Mouse (Mus musculus) monocyte, adult 5-6 weeks (primary cell): Measurements from ENCODE around the gene Gm20661. TPM values are rescaled to one million over a fixed set of nuclear protein-coding genes. Genes with fewer than 3 reads are reported as not detected.
"Not testable (repeated sequence)": the region's sequence is repeated elsewhere in the genome, so short reads cannot be mapped to it uniquely, and the experiment has no call there.

Experiments
- ATAC-seq: fragments of 153-309, 156-312 bp; replicated peaks from 2 replicates; pipeline ENCODE4 v1.8.0; 2017; ENCODE audit warnings: mild to moderate bottlenecking; ENCODE audit not compliant: low TSS enrichment, insufficient number of reproducible peaks, severe bottlenecking, poor library complexity, low FRiP score
- total RNA-seq: library from RNA; stranded (forward); fragments of 200-1000, 200-491, 200-594 nt; gene quantifications from 3 replicates; pipeline ENCODE4 v1.2.3, GENCODE M21; 2017

Gene Gm20661
- total RNA-seq, 1 experiment from 2014 or later = not detected

DNA sequence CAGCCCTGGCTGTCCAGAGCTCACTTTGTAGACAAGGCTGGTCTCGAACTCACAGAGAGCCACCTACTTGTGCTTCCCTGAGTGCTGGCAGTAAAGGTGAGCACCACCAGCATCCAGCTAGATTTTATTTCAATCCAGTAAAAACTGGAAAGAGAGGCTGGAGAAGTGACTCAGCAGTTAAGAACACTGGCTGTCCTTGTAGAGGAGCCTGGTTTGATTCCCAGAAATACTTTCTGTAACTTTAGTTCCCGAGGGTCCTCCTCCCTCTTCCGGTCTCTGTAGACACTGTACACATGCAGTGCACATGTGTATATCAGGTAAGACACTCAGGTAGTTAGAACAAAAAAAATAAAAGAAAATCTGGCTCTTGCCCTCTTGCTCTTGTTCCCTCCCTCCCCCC, 5.1 kb downstream of the Gm20661 start:
- ATAC-seq = no peak

DNA sequence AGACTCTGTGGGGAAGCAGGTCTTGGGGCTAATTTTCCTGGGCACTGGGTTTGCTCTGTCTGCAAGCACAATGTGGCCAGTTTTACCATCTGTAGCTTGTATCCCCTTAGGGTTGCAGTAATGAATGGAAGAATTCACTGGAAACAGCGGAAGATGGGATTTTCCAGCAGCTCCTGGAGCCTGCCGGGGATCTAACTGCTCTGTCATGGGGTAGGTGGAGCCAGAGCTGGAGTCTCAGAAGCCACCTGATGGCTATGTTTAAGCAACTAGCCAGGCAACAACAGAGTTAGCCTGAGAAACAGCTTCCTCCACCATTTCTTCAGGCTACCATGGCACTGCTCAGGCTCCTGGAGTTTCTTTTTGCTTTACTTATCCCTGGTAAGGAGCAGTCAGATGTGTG, 9.3 kb downstream of the Gm20661 start, which contains the start of gene Cdhr4:
Gene Cdhr4, plus strand, starts transcription at position 301 of the 400 bp plus-strand sequence.
- ATAC-seq = no peak

DNA sequence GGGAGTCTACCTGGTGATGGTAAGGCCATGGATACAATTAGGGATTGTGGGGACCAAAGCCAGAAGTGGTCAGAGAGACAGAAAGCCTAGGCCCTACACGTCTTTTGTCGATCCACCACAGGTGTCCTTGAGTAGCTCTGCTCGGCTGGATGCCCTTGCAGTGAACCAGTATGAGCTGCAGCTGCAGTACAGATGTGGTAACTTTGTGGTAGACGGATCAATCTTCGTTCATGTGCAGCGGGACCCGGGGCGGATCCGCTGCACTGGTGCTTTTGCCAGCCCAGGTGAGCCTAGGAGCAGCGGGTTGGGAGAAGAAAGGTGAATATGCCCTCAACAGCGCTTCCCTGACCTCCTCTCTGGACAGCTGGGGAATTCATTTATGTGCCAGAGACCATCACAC, 10.2 kb downstream of the Gm20661 start:
- ATAC-seq = no peak

DNA sequence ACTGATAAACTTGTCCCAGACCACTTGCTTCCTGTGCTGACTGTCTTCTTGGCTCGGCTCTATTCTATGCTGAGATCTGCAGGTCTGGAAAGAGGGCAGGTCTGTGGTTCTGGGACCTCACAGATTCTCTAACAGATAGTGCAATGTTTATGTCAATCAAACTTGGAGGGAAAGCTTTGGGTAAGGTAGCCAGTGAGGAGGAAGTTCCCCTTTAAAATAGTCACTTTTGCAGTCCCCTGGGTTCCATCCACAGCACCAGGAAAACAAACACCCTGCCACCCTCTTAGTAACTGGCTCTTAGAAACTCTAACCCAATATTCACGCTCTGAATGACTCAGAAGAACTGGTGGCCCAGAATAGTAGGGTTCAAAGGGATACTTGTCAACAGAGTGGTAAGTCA, 11.6 kb downstream of the Gm20661 start:
- no peak for ATAC-seq

DNA sequence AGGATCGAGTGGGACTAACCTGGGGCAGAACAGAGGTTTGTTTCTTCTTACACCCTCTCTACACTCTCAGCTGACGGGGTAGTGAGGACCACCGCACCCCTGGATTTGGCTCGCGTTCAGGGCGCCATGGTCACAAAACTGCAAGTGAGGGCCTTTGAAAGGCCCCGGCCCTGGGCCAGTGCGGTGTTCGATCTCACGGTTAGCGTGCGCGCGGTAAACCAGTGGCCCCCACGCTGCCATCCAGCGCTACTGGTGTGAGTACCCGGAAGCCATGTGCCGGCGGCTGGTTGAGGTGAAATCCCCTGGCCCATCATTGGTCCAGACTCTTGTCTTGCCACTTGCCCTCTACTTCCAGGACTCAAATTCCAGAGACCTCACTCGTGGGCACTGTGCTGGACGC, 12.7 kb downstream of the Gm20661 start:
- ATAC-seq = no peak

DNA sequence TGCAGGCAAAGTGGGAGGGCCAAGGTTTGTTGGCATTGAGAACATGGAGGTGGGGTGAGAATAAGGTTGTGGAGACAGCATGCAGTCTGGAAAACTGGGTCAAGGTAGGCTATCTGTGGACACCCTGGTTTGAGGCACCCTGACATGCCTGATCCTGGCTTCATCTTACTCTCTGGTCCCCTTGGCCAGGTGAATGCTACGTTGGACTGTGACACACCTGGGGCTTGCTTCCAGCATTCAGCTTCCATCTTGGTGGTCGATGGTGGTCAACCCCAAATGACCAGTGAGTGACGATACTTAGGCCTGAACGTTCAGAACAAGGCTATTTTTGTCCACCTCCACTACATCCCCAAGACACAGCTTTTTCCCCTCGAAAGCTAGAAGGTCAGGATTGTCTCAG, 13.2 kb downstream of the Gm20661 start, which contains the start of gene Gm20662:
Gene Gm20662, plus strand, starts transcription at position 301 of the 400 bp plus-strand sequence.
- no peak for ATAC-seq

DNA sequence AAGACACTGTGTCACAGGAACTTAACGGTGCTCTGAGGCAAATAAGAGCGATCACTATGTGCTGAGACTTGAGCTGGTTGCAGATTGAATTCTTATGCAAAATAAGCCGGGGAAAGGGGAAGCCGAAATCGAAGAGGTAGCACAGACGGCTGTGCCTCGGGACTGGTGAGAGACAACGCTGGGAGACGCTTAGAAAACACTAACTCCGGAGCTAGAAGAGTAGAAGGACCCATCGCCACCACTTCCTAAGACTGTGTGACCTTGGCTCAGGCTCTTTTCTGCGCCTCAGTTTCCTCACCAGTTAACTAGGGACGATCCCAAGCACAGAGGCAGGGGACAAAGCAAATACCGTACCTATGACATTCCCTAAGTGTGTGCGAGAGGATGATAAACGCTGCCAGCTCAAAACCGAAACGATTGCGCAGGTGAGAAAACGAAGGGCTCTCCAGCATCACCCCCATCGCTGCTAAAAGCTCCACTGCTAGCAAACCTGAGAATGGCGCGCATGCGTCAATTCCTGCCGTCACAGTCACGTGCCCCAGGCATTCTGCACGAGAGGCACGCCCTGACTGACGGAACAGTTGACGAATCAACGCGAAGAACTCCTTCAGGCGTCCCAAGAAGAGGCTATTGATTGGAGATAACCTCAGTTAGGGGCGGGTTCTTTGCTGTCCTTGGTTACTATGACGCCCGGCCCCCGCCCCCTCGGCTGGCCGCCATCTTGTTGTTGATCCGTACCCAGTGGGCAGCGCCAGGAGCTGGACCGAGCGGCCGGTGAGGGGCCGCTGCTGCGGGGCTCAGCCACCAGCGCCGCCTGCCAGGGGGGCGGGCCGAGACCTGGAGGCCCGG, 19.3 kb downstream of the Gm20661 start, which contains the start of gene Ip6k1:
Gene Ip6k1, plus strand, starts transcription at position 580 of the 849 bp plus-strand sequence.
- peak; percentile 100 for ATAC-seq

DNA sequence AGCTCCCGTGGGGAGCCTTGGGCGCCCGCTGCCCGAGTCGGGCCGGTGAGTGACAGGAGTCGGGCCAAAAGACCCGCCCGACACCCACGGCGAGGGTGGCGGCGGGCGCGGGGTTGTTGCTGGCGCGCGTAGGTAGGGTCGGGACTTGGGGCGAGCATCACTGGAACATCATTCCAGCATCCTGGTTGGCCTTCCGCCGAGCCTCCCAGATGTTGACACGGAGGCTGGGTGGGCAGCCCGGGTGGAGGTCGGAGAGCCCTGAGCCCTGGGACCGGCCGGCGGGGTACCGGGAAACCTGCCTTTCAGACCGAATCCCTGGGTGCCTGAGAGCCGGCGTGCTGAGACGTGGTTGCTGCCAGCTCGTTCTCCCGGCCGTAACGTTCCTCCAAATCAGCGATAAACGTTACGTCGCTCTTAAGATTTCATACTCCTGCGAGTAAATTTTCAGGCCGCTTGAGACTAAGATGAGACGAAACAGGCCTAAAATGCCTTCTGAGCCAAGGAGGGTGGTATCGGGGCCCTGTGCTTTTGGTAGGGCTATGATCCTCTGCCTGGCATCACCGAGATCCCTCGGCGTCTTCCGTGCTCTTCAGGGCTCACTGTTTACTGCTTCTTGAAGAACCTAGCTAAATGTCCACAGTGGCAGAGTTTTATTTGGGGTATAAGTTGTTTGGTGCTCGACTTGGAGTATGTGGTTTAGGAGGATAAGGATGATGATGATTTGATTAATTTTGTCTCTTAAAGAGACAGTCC, 20.1 kb downstream of the Gm20661 start:
- no peak for ATAC-seq

DNA sequence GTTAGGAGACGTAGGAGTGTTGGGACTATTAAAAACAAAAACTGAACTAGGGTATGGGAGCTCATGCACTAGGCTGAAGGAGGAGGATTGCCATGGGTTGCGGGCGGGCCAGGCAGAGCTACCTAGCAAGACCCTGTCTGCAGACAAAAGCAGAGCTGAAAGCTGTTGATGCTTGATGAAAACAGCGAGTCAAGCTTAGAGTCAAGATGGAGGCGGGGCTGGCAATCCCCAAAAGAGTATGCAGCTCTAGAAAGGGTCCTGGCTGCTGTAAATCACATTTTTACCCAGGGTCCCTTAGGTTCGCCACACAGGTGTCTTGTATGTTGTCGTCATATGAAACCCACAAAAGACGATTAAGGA, 20.7 kb downstream of the Gm20661 start:
- ATAC-seq = no peak

DNA sequence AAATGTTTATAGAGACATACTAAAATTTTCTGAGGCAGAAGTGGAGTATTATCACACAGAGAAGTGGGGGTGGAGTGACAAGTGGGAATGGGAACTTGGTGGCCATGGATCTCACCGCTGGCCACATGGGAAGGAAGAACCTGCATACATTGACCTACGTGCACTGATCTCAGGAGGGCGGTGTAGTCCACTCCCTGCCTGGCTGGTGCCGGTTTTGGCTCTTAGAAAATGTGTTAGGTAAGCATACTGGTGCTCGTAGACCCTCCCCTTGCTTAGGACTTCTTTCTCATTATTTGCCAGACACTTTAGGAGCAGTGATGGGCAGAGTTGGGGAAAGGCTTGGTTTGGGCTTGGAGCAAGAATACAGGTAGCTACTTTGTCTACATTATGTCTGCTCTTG, 25.2 kb downstream of the Gm20661 start:
- ATAC-seq = no peak

DNA sequence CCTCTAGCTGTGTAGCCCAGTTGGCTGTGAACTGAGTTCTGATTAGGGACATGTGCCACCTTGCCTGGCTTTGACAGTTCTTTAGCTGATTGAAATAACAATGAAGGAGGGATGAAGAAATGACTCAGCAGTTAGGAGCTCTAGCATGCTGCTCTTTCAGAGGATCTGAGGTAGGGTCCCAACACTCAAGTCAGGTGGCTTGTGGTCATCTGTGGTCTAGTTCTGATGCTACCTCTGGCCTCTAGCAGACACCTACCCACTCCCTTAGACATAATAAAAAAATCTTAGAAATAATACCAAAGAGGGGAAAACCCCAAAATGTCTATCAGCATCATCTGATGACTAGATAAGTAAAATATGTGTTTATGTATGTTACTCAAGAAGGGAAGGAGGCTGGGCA, 27.5 kb downstream of the Gm20661 start:
- ATAC-seq = no peak

DNA sequence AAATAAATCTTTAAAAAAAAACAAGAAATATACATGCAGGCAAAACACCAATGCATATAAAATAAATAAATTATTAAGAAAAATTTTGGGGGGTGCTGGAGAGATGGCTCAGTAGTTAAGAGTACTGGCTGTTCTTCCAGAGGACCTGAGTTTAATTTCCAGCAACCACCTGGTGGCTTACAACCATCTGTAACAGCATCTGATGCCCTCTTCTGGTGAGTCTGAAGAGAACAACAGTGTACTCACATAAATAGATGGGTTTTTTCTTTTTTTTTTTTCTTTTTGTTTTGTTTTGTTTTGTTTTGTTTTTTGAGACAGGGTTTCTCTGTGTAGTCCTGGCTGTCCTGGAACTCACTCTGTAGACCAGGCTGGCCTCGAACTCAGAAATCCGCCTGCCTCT, 30.7 kb downstream of the Gm20661 start:
- not testable (repeated sequence) for ATAC-seq

DNA sequence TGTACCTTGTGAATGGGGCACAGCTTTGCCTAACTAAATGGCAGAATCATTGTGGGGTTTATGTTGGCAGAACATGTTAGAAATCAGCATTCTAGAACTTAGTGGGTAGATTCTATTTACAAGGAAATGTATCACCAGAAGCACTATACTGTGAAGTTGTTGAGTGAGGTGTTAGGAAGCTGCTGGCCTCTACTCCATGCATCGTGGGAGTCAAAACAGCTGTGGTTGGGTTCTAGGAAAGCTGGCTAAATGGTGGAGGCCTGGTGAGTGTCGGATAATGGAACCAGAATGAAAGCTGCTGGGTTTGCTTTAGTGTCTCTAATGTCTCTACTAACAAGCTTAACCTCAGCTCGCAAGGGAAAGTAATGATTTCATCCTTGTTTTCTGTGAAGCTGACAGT, 34.3 kb downstream of the Gm20661 start:
- ATAC-seq = no peak

DNA sequence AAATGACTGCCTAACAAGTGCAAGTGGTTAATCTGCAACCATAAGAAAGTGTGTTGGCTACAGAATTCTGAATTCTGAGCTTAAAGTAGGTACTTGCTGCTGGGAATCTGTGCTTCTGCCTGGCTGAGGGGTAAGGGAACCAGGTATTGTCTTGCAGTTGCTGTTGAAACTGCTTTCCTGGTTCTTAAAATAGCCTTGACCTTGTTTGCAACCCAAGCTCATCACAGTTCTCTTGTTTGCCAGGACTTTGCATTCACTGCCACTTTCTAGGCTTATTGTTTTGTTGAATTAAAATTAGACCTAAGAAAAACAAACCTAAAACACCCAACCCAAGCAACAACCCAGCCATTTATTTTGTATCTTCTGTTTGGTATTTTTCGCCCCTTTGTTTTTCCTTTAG, 37.9 kb downstream of the Gm20661 start:
- no peak for ATAC-seq

DNA sequence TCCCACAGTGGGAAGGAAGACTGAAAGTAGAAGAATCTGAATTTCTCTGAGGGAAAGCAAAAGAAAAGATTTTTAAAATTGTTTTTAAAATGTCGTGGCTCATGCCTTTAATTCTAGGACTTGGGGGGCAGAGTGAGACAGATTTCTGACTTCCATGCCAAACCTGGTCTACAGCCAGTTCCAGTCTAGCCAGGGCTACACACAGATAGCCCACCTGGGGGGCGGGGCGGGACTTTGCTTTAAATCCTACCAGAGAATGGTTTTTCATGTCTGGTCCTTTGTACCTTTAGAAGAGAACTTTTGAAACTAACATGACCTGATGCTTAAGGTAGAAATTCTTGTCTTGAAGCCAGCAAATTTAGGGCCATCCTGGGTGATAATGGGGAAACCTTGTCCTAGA, 40.4 kb downstream of the Gm20661 start:
- no peak for ATAC-seq

DNA sequence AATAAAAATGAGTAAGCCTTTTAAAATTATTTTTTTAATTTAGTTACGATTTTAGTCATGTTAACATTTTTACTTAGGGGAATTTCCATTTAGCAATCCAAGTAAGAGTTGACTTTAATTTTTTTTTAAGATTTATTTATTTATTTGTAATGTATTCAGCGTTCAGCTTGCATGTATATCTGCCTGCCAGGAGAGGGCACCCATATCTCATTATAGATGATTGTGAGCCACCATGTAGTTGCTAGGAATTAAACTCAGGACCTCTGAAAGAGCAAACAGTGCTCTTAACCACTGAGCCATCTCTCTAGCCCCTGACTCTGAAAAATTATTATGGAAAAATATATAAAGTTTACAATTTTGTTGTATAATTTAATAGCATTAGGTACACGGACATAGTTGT, 43.7 kb downstream of the Gm20661 start:
- ATAC-seq = no peak

DNA sequence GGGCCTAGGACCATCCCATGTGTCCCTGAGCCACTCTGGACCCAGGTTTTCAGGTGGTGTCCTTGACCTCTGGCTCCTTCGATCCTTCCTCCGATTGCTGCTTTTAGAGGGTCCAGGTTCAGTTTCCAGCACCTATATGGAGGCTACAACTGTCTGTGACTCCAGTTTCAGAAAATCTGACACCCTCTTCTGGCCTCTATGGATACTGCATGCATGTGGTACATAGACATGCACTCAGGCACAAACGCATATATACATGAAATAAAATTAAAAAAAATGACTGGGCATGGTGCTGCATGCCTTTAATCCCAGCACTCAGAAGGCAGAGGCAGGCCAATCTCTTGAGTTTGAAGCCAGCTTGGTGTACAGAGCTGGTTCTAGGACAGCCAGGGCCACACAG, 45.0 kb downstream of the Gm20661 start:
- no peak for ATAC-seq

DNA sequence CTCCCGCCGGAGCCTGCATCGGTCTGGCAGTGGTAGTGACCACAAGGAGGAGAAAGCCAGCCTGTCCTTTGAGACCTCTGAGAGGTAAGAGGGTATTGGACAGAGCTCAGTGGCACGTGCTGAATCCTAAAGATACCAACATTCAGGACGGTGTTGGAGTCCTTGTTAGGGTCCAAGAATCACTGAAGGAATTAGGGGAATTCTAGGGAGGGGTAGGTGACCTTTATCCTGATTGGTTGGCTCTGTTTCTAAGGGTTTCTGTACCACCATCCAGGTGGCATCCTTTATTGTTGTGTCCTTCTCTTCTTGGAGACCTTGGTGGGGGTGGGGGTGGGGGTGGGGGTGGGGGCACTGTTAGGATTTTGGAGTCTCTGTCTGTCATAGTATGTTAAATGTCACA, 49.3 kb downstream of the Gm20661 start:
- no peak for ATAC-seq

DNA sequence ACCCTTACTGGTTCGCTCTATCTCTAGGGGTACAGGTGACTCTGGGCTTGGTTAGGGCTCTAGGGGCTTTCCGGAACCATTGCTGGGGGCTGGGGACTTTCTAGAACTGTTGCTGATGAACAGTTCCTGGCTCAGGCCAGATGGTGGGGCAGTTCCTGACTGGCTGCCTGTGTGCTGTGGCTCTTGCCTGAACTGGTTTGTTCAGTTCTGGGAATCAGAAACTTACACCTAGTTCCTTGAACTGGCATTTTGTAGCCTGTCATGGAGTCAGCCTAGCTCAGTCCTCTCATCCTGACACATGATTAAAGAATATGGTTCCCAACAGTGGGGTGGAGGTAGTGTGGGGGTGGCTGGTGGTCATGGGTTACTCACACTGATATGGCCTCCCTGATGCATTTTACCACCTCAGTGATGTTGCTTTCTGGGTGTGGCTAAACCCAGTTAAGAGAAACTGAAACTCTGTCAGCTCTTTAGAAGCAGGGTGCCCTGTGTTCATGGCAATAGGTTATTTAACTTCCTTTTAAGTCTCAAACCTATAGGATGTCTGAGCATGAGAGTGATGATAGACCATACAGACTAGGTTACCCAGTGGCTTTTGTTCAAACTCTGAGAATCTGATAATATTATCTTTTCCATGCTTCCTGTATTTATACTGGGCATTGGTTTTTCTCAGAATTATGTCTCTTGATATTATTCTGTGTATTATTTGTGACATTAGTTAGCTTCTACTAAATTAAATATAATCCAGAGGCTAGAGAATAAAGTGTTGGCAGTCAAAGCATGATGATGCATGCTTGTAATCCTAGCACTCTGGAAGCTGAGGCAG, 52.7 kb downstream of the Gm20661 start:
- no peak for ATAC-seq
